8 mouse cellular contexts compared by ENCODE assay signal in the genomic region with DNA sequence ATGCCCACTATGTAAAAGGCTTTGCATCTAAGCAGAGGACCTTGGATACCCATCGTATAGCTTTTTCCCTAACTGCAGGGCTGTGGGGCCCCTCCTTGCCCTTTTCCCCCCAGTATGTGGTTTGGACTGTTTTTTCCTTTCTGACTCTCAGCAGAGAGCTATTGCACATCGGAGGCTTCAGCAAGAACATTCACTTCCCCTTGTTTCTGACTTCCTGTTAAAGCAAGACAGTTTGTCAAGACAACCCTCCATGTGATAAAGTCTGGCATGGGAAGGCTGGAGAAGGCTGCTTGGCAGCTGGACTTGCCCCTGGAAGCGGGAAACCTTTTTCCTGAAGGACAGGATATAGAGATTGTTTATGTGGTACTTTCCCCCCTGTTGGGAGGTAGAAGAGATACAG. TPM values are rescaled to one million over a fixed set of nuclear protein-coding genes. Genes with fewer than 3 reads are reported as not detected.
DNase-seq lines count a peak whose midpoint lies in the region; ATAC-seq lines count a peak whose summit lies in the region.

No protein-coding gene starts in this region.

- 59% methylated on average over 3 of the region's 3 CpGs for WGBS in heart, embryonic 15.5 days
- WGBS in liver, embryonic 15.5 days (ENCODE audit: insufficient replicate concordance), result 16% methylated on average over 3 of the region's 3 CpGs

- peak overlapping the region; percentile 53 for H3K27ac ChIP-seq in heart, embryonic 15.5 days
- H3K27ac ChIP-seq in liver, embryonic 15.5 days (replicated peaks), result peak overlapping the region; percentile 12

- peak; percentile 53 for DNase-seq in layer of hippocampus, adult 9-11 months
- no peak for DNase-seq in layer of hippocampus, adult 8-10 months (ENCODE audit: low spot score in 2 of 2)
- peak; percentile 75 to 76 for DNase-seq in spleen, postnatal 36 days (ENCODE audit: low spot score in 2 of 2)
- DNase-seq in frontal cortex, postnatal 14 days (ENCODE audit: low spot score in 2 of 2), result no peak
- no peak for DNase-seq in layer of hippocampus, postnatal 36 days
- no peak for DNase-seq in left cerebral cortex, postnatal 36 days (ENCODE audit: low spot score in 2 of 2)

- no peak for ATAC-seq in heart, embryonic 15.5 days (replicated peaks; ENCODE audit: insufficient number of reproducible peaks, insufficient read depth, low FRiP score, low read depth)
- no peak for ATAC-seq in liver, embryonic 15.5 days (ENCODE audit: insufficient read depth)

- no peak overlapping the region for H3K9ac ChIP-seq in heart, embryonic 15.5 days
- H3K9ac ChIP-seq in liver, embryonic 15.5 days, result no peak overlapping the region

- no peaks in the 10 kb centered on the region for H3K9me3 ChIP-seq in heart, embryonic 15.5 days (replicated peaks)
- H3K9me3 ChIP-seq in liver, embryonic 15.5 days (replicated peaks), result no peaks in the 10 kb centered on the region

- no peak overlapping the region for H3K4me3 ChIP-seq in heart, embryonic 15.5 days
- H3K4me3 ChIP-seq in liver, embryonic 15.5 days (replicated peaks), result no peak overlapping the region

- H3K27me3 ChIP-seq in heart, embryonic 15.5 days, result no peaks in the 10 kb centered on the region
- H3K27me3 ChIP-seq in liver, embryonic 15.5 days, result no peaks in the 10 kb centered on the region

- H3K4me1 ChIP-seq in heart, embryonic 15.5 days (replicated peaks), result peaks cover 3% of the 10 kb centered on the region; the same call in 1 of the 2 replicates
- peaks cover 5% of the 10 kb centered on the region for H3K4me1 ChIP-seq in liver, embryonic 15.5 days (replicated peaks)

- H3K4me2 ChIP-seq in heart, embryonic 15.5 days, result no peak overlapping the region
- no peak overlapping the region for H3K4me2 ChIP-seq in liver, embryonic 15.5 days

- intact Hi-C loops in left cerebral cortex, postnatal 36 days (cut with DNase I), result no loop called here

- H3K36me3 ChIP-seq in heart, embryonic 15.5 days, result peaks cover 29% of the 10 kb centered on the region
- H3K36me3 ChIP-seq in liver, embryonic 15.5 days (replicated peaks), result peaks cover 23% of the 10 kb centered on the region; the same call in 1 of the 2 replicates

RNA-seq across cellular contexts. Expression of gene Gm10840, which starts 37.9 kb away (rescaled TPM):
- 1 to 10 TPM in 1 of 4 experiments, not detected in 3; 1.4 TPM for total RNA-seq in layer of hippocampus, adult 8-10 months (2022)
- not detected in 2 replicates for polyA plus RNA-seq in heart, embryonic 15.5 days (2015; fragmentation: Nextera tagmentation; extraction: Ambion mirVana)
- not detected in 2 replicates for polyA plus RNA-seq in liver, embryonic 15.5 days (2015; fragmentation: Nextera tagmentation; extraction: Ambion mirVana)
- total RNA-seq in layer of hippocampus, postnatal 36 days (2021), result 1 to 10 TPM in 1 of 2 experiments, not detected in 1; 2.2 TPM
- total RNA-seq in left cerebral cortex, postnatal 36 days (2021), result not detected

RNA-seq across cellular contexts. Expression of gene Limd2, which starts 37.9 kb away (rescaled TPM):
- 100 to 1,000 TPM; 111 to 131 (median 122) TPM for total RNA-seq in layer of hippocampus, adult 8-10 months (2022)
- 75.9 and 110 TPM in 2 replicates for polyA plus RNA-seq in heart, embryonic 15.5 days (2015; fragmentation: Nextera tagmentation; extraction: Ambion mirVana)
- 82.2 and 82.7 TPM in 2 replicates for polyA plus RNA-seq in liver, embryonic 15.5 days (2015; fragmentation: Nextera tagmentation; extraction: Ambion mirVana)
- 100 to 1,000 TPM; 138 to 144 TPM for total RNA-seq in layer of hippocampus, postnatal 36 days (2021)
- 100 to 1,000 TPM in 1 of 2 experiments, 10 to 100 TPM in 1; 98.5 to 104 TPM for total RNA-seq in left cerebral cortex, postnatal 36 days (2021)

RNA-seq across cellular contexts. Expression of gene Map3k3, which starts 38.3 kb away (rescaled TPM):
- total RNA-seq in layer of hippocampus, adult 8-10 months (2022), result 10 to 100 TPM; 30.2 to 37.4 (median 35.1) TPM
- 19.2 and 24.9 TPM in 2 replicates for polyA plus RNA-seq in heart, embryonic 15.5 days (2015; fragmentation: Nextera tagmentation; extraction: Ambion mirVana)
- 5.2 and 6.0 TPM in 2 replicates for polyA plus RNA-seq in liver, embryonic 15.5 days (2015; fragmentation: Nextera tagmentation; extraction: Ambion mirVana)
- 10 to 100 TPM; 29.3 to 33.8 TPM for total RNA-seq in layer of hippocampus, postnatal 36 days (2021)
- total RNA-seq in left cerebral cortex, postnatal 36 days (2021), result 10 to 100 TPM; 26.9 to 28.4 TPM

RNA-seq across cellular contexts. Expression of gene Taco1, which starts 56.9 kb away (rescaled TPM):
- total RNA-seq in layer of hippocampus, adult 8-10 months (2022), result 10 to 100 TPM; 15.5 to 23.3 (median 18.7) TPM
- polyA plus RNA-seq in heart, embryonic 15.5 days (2015; fragmentation: Nextera tagmentation; extraction: Ambion mirVana), result 10.1 and 11.5 TPM in 2 replicates
- 6.1 and 6.4 TPM in 2 replicates for polyA plus RNA-seq in liver, embryonic 15.5 days (2015; fragmentation: Nextera tagmentation; extraction: Ambion mirVana)
- total RNA-seq in layer of hippocampus, postnatal 36 days (2021), result 10 to 100 TPM; 19.7 to 20.1 TPM
- total RNA-seq in left cerebral cortex, postnatal 36 days (2021), result 10 to 100 TPM; 17.2 to 20.3 TPM

Comparison
In these comparisons a context has a peak if more than half of its experiments do, and no peak if none do; other contexts are left out.
1. DNase-seq: peak in layer of hippocampus, adult 9-11 months (single experiment) and spleen, postnatal 36 days (2 of 2); none in layer of hippocampus, adult 8-10 months (0 of 2), frontal cortex, postnatal 14 days (0 of 2), layer of hippocampus, postnatal 36 days (0 of 2) and left cerebral cortex, postnatal 36 days (0 of 2).